Mouse (Mus musculus) adrenal gland, adult 2 months (tissue): ENCODE results near the gene Rnf187. TPM values are rescaled to one million over a fixed set of nuclear protein-coding genes. Genes with fewer than 3 reads are reported as not detected.

Source experiments
- DNase-seq: peaks from one replicate; pipeline ENCODE4 v3.0.0; 2021
- polyA plus RNA-seq: library from polyadenylated mRNA; depleted of rRNA; stranded (reverse); fragments of >200 nt; gene quantifications from 2 replicates; pipeline ENCODE4 v1.2.3, GENCODE M21; 2012
- total RNA-seq, 2 experiments: library from RNA; stranded (reverse); gene quantifications; 2 replicates each; pipeline ENCODE4 v1.2.3; 2021

Rnf187 gene
- total and polyA plus RNA-seq, 3 experiments: 143 to 545 (median 198) TPM

DNA sequence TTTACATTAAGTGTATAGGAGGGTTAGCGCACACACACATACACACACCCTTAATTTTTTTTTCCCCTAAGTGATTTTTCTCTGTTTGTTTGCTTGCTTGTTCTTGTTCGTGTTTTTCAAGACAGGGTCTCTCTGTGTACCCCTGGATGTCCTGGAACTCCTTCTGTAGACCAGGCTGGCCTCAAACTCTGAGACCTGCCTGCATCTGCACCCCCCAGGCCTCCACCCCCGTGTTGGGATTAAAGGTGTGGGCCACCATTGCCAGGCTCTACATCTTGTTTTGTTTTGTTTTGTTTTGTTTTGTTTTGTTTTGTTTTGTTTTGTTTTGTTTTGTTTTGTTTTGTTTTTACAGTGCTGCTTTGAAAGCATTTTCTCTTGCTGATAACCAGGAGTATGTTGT lies 8.6 kb upstream of the Rnf187 start:
- no peak for DNase-seq

DNA sequence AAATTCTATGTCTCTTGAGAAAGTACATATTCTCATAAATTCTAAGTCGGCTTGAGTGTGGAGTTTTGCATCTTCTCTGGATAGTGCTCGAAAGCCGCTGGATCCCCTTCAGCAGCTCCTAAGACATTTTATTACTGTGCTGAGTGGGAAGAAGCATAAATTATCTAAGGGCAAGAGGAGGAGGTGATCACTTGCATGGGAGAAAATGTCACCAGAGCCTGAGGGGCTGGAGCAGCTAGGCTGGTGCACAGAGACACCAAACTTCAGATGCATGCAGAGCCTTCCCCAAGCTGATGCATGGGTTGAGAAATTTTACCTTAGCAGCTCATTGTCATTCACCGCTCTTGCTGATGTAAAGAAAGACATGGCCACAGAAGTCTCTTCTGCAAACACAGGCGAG lies 5.4 kb upstream of the Rnf187 start:
- DNase-seq: no peak

DNA sequence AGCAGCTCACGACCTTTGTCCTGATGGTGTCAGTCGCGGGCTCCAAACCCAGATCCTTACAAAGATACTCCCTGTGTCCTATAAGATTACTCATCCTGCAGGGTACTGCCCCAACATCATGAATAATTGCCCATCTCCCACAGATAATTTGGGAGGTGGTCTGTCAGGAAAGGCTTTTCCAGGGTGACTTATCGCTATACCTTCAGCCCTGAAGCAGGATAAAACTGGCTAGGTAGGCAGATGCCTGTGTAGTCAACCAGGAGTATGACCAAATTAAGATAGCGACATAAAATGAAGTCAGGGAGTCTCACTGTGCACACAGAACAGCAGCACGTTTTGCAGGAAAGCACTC lies 348 bp upstream of the Rnf187 start:
- DNase-seq: no peak

DNA sequence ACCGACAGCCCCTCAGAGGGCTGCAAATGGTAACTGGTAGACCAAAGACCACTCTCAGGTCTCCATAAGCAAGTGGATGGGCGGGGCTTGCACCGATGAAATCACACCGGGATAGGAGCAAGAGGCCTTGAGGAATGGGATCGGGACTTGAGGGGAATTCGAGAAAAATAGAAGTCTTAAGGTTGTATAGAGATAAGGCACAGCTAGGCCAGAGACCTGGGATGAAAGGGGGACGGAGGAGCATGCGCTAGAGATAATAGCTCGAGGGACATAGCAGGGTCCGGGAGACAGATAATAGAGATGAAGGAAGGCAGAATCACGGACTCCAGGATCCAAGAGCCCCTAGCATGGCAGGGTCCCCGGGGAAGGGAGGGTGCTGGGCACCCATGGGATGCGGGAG lies 807 bp downstream of the Rnf187 start:
- DNase-seq: peak; percentile 31

DNA sequence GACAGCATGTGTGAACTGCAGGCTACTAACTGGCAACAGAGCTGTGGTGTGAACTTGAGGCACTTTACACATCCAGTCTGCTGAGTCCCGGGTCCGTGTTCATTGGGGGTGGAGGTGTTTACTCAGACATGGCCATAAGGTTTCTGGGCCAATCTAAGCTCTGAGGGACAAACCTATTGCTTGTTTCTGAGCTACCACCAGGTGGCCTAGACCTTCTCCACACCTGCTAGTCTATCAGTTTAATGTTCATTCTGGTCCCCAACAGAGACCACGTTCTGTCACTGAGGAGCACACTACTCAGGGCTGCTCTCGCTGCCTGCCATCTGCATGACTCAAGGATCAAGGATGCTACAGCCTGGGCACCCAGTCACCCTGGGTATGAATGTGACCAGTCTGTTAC lies 7.1 kb downstream of the Rnf187 start:
- no peak for DNase-seq

DNA sequence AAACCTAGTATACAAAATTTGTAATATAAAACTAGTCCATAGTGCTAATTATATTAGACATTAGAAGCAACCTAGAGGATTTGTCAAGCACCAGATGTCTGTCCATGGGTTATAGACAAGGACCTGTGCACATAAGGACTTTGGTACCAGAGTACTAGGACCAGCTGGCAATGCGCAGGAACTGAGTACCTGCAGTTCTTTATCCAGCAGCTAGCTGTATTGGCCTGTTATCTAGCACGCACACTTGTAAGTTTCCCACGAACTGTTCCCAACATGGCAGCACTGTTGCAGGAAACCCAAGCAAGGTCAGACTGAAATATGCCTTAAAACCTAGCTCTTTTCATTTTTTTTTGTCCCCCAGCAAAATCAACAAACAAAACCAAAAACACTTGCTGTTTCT lies 8.5 kb downstream of the Rnf187 start:
- no peak for DNase-seq

DNA sequence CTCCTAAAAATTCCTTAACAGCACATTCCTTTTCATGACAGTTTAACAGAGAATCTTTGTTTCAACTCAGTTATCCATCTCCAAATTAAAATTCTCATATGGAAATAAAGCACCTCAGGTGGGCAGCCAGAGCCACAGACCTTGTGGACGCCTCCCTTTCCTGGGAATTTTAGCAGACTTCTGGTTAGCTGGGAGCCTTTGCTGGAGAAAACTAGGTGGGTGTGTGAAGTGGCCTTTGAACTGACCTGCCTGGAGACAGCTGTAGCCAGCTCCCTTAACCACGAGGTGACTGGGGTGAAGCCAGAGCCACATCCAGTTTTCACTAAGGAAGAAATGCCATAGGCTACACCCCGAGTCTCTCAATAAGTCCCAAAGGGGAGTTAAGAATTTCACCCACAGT lies 9.1 kb downstream of the Rnf187 start:
- DNase-seq: no peak

DNA sequence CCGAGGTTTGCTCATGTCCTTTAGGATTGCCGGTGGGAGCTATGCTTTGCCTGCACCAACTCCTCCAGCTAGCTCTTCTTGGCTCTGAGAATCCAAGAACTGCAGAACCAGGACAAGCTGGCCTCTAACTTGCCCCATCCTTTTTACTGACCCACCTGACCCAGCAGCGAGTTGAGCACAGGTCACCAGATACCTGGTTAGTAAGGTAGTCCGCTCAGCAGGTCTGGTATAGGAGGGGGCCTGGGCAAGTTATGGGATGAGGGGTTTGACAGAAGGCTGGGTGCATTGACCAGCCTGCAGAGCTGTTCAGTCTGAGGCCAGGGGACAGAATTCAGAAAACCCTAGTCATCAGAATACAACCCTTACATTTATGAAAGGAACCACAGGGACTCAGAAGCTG lies 9.7 kb downstream of the Rnf187 start:
- DNase-seq: no peak

DNA sequence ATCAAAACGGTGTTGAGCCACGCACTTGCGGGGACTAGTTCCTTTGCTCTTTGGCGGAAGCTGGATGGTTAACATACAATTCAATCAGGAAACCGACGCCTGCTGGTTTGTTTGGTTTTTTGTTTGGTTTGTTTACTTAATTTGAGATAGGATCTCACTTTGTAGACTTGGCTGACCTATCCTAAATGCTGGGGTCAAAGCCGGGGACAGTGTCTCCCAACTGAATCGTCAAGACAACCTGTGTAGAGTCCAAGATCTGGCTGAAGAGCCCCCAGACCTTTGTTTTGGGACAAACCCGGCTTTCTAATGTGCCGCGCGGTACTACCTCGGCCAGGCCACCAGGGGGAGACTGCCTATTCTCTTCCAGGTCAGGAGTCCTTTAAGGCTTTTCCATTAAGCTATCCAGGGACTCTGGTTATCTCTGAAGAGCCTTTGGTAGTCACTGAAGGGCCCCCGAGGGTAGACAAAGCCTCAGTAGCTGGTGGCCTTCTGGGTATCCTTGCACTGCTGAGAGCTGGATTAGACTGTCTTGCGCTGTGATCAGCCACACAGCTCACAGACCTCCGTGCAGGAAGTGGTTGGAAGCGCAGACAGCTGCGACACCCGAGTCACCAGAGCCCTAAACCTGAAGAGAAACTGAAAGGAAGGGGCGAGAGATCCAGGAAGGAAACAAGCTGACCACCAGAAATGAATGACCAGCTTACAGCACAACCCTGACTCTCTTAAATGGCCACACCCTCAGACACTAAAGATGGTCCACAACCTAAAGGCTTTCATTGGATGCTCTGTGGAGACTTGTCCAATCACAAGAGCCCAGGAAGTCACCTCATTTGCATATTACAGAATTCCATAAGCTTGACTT lies 10.7 kb downstream of the Rnf187 start:
- DNase-seq: peak; percentile 54

DNA sequence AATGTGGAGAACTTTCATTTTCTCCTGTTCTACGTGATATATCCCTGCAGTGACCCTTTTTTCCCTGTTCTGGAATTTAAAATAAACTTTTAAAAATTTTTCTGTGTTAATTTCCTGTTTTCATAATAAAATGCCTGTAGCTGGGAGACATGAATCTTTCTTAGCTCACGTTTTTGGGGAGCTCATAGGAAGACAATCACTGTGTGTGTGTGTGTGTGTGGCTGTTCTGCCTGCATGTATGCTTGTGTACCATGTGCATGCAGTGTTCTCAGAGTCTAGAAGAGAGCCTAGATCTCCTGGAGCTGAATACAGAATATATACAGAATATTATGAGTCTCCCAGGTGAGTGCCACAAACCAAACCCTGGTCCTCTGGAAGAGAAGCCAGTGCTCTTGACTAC lies 11.7 kb downstream of the Rnf187 start:
- DNase-seq: no peak

DNA sequence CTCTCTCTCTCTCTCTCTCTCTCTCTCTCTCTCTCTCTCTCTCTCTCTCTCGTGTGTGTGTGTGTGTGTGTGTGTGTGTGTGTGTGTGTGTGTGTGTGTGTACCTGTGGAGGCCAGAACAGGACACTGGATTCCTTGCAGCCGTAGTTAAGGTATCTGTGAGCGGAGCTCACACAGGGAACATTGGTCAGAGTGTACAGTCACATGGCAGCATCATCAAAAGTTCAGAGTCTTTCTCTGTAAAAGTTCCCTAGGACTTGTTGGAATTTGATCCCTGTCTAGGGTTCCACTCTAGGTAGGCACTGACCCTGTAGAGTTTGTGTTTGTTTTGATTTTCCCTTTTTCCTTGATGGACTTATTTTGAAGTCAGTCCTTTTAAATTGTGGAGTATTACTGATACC lies 12.1 kb downstream of the Rnf187 start:
- DNase-seq: no peak

DNA sequence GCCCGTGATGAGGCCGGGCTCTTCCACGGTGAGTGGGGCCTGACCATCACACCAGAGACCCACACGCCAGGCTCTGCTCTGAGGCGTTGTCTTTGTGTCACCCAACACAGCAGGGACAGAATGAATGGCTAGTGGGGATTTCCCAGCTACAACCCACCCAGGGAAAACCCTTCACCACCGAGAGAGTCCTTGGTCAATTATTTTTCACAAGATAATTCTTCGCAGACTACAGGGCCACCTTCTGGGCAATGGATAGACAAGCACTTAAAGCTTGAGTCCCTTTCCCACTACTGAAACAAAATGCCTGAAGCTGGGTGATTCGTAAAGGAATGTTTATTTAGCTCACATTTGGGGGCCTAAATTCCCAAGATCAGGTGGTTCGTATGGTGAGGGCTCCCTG lies 16.3 kb downstream of the Rnf187 start:
- no peak for DNase-seq

DNA sequence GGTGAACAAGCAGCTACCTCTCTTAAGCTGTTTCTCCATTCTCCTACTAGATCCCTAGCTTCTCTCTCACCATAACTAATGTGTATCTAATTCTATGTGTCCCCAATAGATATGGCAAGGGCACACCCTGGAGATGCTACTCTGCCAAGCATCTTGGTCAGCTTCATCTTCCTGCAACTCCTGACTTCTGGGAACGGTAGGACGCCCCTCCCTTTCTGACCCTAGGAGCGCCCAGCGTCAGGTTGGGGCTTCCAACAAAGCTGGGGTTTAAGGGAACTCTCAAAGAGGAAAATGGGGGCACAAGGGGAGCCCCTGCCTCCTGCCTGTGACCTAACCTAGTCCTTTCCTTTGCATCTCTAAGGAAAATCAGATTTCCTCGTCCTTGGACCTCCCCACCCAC lies 20.0 kb downstream of the Rnf187 start:
- no peak for DNase-seq

DNA sequence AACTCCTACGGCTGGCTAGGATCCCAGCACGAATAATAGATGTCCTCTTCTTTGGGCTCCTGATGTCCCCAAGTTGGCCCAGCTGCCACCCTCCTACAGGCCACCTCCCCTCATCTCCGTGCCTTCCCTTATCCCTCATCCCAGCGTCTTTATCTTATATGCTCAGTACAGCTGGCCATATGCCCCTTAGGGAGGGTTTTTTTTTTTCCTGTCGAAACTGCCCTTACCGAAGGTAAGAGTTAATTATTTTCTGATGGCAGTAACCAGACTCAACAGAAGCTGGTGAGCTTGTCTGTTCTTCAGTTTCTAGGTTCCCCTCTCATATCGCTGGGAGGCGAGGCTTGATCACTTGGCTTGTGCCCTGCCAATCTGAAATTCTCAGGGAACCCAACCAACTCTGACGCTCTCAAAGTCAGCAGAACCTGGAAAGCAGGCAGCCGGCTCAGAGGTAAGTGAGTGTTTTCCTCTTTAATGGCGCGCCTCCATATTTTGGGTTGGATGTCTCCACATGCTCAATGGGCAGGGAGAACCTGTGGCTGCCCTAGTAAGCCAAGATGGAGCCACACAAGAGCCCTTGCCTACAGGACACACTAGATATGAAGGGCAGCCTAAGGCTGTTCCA lies 20.9 kb downstream of the Rnf187 start, which contains the start of gene Btnl10:
Gene Btnl10, plus strand, starts transcription at position 164 of the 622 bp plus-strand sequence.
- DNase-seq: no peak

DNA sequence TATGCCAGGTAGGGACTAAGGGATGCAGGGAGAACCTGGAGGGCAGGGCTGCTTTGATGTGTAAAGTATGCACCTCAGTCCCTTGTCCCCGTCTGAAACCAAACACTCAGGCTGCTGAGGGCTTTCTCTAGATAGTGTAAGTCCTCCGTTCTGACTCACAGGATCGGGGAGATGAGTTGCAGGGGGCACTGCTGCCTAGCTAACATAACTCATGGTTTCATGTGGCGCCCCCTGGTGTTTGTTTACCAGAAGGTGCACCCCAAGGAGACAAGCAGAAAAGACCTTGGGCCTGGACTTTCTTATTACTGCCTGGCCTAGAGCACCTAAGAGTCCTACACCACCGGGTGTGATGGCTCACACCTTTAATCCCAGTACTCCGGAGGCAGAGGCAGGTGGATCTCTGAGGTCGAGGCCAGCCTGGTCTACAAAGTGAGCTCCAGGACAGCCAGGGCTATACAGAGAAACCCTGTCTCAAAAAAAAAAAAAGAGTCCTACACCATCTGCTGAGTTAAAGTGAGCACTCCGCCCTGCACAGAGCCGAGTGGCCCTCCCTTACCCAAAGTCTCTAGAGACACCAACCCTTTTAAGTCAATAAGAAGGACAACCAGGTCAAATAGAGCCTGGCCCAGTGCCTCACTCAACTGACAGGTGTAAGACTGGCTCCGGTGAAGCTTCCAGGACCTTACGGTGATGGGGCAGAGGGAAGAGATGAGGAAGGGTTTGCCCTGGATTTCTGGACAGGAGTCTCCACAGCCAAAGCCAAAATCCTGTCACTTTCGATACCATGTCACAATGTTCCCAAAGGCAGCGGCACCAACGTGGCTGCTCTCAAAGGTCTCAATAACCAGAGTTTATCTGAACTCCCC lies 21.6 kb downstream of the Rnf187 start:
- peak; percentile 51 for DNase-seq

DNA sequence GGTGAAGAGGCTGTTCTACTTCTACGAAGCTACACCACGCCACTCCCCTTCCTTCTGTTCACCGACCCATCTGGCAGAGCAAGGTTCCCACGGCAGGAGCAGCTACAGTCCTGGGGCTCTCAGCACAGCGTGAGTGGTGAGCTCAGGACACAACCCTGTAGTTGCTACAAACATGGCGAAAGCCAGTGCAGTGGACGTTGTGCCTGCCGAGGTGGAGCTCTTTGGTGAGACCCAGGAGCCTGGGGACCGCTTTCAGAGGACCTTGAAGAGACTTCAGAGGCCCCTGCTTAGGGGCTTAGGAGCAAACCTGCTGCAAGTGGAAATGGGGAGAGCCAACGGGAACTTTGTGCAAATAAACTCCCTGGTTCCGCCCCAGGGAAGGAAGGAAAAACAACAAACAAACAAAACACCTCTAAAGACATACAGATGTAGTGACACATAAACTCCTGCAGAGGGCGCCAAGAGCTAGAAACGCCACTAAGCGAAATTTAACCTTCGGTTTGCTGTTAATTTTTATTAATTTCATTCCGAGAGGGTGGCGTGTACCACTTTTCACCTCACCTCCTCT lies 24.2 kb downstream of the Rnf187 start:
- no peak for DNase-seq

DNA sequence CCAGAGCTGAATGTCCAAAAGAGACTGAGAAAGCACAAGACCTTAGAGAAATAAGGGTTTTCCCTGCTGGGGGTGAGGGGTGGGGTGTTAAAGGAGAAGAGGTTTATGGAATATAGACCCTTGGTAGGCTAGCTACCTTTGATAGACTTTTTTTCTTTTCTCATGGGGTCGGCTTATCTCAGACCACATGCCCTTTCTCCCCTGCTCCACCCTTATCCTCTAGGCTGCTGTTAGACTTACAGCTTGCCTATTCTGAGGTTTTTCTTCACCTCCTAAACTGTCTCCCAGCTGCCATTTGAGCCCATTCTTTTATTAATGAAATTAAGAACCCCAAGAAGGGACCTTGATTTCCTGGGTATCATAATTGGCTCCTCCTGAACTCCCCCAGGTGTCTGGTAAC lies 24.9 kb downstream of the Rnf187 start:
- DNase-seq: no peak

DNA sequence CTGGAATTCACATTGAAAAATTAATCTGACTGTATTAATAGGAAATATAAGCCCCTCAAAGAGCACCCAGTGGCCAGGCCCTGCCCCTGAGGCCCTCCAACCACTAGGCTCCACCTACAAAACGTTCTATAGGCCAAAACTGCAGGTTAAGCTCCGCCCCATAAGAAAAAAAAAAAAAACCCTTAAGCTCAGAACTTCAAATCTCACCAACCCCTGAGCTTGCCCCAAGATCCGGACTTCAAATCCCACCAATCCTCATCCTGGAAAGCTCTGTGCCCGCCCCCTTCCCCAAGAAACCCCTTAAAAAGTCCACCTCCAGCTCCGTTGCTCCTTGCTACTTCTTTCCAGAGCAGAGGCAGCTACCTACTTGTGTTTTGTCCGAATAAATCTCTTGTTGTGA lies 33.9 kb downstream of the Rnf187 start:
- no peak for DNase-seq

DNA sequence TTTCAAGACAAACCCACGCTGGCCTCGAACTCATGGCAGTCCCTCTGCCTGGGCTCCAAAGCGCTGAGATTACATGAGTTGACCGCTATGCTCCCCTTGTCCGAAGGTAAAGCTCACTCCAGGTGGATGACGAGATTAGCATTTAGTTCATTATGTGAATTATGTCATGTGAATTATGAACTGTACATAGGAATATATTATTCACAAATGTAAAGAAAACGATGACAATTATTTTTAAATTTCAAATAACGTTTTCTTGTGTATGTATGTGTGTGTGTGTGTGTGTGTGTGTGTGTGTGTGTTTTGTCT lies 34.4 kb downstream of the Rnf187 start:
- DNase-seq: no peak

DNA sequence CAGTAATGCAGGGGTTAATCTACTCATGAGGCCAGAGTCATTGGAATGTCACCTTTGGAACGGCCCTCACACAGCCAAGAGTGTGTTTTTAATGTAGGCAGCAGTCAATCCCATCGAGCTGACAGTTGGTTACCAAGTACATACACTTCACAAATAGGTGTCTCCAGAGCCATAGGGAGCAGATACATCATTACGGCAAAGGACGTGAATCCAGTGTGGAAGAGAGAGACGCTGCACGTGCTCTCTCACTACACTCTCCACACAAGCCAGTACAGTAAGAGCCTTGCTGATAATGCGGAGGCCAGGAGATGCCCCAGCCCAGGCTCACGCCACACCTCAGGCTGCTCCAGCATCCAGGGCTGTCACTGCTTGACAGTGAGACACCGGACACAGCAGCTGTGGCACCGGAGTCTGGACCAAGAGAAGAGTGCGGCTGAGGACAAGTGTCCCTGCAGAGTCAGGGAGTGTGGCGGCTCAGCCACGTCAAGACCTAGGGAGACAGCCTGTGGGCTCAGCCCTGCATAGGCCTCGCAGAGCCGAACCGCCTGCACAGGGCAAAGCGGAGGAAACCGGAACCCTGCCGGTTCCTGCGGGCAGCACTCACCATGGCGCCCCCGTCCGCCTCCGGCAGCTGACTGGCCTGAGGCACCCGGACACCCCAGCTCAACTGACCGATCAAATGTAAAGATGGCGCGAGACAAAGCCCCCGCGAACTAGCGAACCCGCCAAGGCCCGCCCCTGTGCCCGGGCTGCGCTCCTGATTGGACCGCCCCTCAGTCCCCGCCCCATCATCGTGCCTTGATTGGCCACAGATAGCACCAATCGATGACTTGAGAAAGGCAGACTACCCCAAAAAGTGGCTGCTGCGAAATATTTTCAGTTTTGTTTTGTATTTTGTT lies 35.0 kb downstream of the Rnf187 start, which contains the start of gene Zfp39:
Gene Zfp39, minus strand, starts transcription at position 715 of the 899 bp plus-strand sequence.
- DNase-seq: peak; percentile 98

DNA sequence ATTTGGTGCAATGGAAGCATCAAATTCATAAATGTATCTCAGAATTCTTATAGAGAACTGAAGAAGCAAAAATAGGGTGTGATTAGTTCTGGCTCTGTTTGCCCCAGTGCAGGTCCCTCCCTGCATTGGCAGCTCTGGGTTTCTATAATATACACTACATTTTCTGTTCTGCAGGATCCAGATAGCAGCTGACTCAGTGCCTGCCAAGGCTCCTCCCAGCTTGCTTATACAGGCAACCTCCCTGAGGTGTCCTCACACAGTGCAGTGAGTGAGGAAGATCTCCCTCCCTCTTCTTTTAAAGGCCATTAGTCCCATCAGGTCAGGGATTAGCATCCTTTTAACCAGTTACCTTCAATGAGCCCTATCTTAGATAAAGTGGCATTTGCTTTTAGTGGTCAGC lies 37.6 kb downstream of the Rnf187 start:
- no peak for DNase-seq

DNA sequence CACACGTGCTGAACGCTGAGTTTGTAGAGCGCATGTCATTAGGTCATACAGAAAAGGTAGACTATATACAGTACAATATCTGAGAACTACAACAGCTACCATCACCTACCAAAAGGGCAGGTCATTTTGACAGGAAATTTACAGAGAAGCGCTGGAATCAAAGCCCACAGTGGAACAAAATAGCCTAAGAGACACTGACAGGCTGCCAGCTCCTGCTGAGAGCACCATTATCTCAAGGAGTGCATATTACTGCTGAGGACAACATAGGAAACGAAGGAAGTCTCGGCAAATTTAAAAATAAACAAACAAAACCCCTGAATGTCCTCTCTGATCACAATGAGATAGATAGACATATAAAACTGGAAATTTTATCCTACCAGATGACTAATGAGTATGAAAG lies 41.2 kb downstream of the Rnf187 start:
- DNase-seq: no peak
